Mouse (Mus musculus) large intestine, adult 2 months (tissue): ENCODE results near the gene Klc2. TPM values are rescaled to one million over a fixed set of nuclear protein-coding genes. Genes with fewer than 3 reads are reported as not detected.

Source experiments
- DNase-seq: peaks from one replicate; pipeline ENCODE4 v3.0.0-alpha.2; 2012; ENCODE audit warnings: low read depth, low spot score
- WGBS: fragments of 180-500 bp; shearing (Covaris S2); methylation state at CpG from one replicate; pipeline ENCODE4 v1.1.7; 2018; 5-methylcytosine and 5-hydroxymethylcytosine counted together
- polyA plus RNA-seq: library from polyadenylated mRNA; depleted of rRNA; stranded (reverse); fragments of >200 nt; gene quantifications from 2 replicates; pipeline ENCODE4 v1.2.3, GENCODE M21; 2012; rRNA removed

Gene Klc2
- polyA plus RNA-seq, 1 experiment: 17.0 TPM

DNA sequence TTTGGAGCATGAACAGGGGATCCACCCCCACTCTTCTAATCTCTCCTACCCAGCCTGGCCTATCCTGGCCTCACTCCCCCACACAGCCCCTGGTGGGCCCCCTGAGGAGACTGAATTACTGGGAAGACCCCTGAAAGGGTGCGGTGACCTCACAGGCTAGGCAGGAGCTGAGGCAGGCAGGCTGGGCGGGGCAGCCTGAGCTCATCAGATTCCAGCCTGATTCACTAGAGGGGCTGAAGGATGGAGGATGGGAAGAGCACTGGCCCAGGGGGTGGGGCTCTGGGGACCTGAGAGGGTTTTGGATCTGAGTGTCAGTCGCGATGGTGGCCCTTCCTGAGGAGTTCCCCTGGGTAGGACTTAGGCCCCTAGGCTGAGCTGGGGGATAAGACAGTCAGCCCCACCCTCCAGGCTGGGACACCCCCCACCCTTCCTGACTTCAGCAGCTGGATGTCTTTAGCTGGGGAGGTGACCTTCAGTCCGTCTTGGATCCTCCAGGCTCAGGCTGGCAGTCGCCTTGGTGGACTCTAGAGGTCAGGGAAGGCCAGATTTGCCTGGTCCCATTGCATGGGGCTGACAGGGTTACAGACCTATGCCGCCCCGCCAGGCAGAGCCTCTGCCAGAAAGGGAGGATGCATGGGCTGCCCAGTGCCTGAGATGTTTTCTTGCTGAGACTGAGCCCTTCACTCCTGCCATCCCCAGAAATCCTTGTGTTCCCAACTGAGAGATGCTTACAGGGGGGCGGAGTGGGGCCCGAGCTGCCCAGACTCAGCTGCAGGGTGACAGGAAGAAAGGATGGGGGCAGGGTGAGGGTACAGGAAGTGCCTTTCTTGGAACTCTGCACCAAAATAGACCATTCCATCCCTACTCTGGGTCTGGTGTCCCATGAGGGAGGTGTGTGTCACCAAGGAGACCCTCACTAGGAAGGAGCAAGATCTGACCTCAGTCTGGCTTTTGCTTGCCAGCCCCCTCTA, 59.3 kb downstream of the Klc2 start:
- WGBS: 15% methylated on average over 10 of the region's 10 CpGs
- DNase-seq: no peak

GRCm38 (mm10) chr19:5057876-5058775, 60.2 kb downstream of the Klc2 start:
- WGBS: 30% methylated on average over 16 of the region's 16 CpGs
- no peak for DNase-seq

Other genes starting within 250 kb of the Klc2 start
- gene Actn3, start 240.7 kb downstream of the Klc2 start, polyA plus RNA-seq: 0.40 and 0.66 TPM in 2 replicates
- 14.8 and 20.9 TPM in 2 replicates for gene Zdhhc24, start 239.9 kb downstream of the Klc2 start, polyA plus RNA-seq
- 1.3 and 1.5 TPM in 2 replicates for gene Bbs1, start 211.9 kb downstream of the Klc2 start, polyA plus RNA-seq
- 126 and 154 TPM in 2 replicates for gene Dpp3, start 190.3 kb downstream of the Klc2 start, polyA plus RNA-seq
- gene Peli3, start 175.4 kb downstream of the Klc2 start, polyA plus RNA-seq: 1.1 and 1.5 TPM in 2 replicates
- 32.3 and 36.2 TPM in 2 replicates for gene Mrpl11, start 156.4 kb downstream of the Klc2 start, polyA plus RNA-seq
- 1.4 and 1.6 TPM in 2 replicates for gene Npas4, start 128.2 kb downstream of the Klc2 start, polyA plus RNA-seq
- 3.6 and 6.8 TPM in 2 replicates for gene Slc29a2, start 94.7 kb downstream of the Klc2 start, polyA plus RNA-seq
- gene B4gat1, start 79.7 kb downstream of the Klc2 start, polyA plus RNA-seq: 13.6 and 14.7 TPM in 2 replicates
- 0.64 and 0.67 TPM in 2 replicates for gene AC124502.3, start 79.7 kb downstream of the Klc2 start, polyA plus RNA-seq
- 44.3 and 46.3 TPM in 2 replicates for gene Brms1, start 77.2 kb downstream of the Klc2 start, polyA plus RNA-seq
- 3.2 and 7.0 TPM in 2 replicates for gene Rin1, start 68.1 kb downstream of the Klc2 start, polyA plus RNA-seq
- gene Cd248, start 50.5 kb downstream of the Klc2 start, polyA plus RNA-seq: 4.1 and 5.4 TPM in 2 replicates
- 1.8 and 2.0 TPM in 2 replicates for gene Tmem151a, start 33.0 kb downstream of the Klc2 start, polyA plus RNA-seq
- 224 and 270 TPM in 2 replicates for gene Yif1a, start 30.0 kb downstream of the Klc2 start, polyA plus RNA-seq
- 1.3 and 1.5 TPM in 2 replicates for gene Cnih2, start 20.0 kb downstream of the Klc2 start, polyA plus RNA-seq
- gene Rab1b, start 11.5 kb downstream of the Klc2 start, polyA plus RNA-seq: 181 and 205 TPM in 2 replicates
- 6.7 and 7.3 TPM in 2 replicates for gene Pacs1, start 154.6 kb upstream of the Klc2 start, polyA plus RNA-seq
- gene Sf3b2, start 176.9 kb upstream of the Klc2 start, polyA plus RNA-seq: 71.5 and 85.8 TPM in 2 replicates
- gene Gal3st3, start 179.8 kb upstream of the Klc2 start, polyA plus RNA-seq: 0.05 and 0.16 TPM in 2 replicates
- gene Catsper1, start 217.2 kb upstream of the Klc2 start, polyA plus RNA-seq: not detected in 2 replicates
- gene Cst6, start 231.0 kb upstream of the Klc2 start, polyA plus RNA-seq: 287 and 392 TPM in 2 replicates
- gene Eif1ad, start 248.2 kb upstream of the Klc2 start, polyA plus RNA-seq: 26.9 and 35.5 TPM in 2 replicates
- gene Banf1, start 248.6 kb upstream of the Klc2 start, polyA plus RNA-seq: 196 and 232 TPM in 2 replicates